Mouse (Mus musculus): Measurements from ENCODE around the gene Gm7697. TPM values are rescaled to one million over a fixed set of nuclear protein-coding genes. Genes with fewer than 3 reads are reported as not detected.

Gm7697 gene
- not detected in 2 replicates for polyA plus RNA-seq (2015; fragmentation: Nextera tagmentation; extraction: Ambion mirVana)

DNA sequence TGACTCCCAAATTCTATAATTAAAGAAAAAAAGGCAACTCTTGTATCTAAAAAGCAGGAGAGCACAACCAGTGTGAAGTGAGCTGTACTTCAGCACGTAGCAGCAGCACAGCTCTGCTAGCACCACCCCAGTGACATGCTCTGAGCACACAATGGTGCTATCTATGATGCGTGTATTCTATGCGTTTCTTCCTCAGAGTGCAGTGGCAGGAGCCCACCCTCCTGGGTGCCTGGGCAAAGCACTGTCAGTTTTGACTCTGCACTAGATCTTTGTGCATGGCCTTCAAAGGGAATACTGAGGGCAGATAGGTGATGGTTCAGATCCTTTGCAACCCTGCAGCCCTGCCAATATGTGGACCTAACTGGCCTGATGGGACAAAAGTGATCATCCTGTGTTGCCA lies at the start of gene Gm7697:
Gm7697 (minus strand) TSS at position 101 of the 400 bp plus-strand sequence.

DNA sequence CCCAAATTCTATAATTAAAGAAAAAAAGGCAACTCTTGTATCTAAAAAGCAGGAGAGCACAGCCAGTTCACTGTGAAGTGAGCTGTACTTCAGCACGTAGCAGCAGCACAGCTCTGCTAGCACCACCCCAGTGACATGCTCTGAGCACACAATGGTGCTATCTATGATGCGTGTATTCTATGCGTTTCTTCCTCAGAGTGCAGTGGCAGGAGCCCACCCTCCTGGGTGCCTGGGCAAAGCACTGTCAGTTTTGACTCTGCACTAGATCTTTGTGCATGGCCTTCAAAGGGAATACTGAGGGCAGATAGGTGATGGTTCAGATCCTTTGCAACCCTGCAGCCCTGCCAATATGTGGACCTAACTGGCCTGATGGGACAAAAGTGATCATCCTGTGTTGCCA lies 69.3 kb downstream of the Gm7697 start, which contains the start of gene Gm9495:
Gm9495 (minus strand) TSS at position 101 of the 400 bp plus-strand sequence.

Other genes starting within 250 kb of the Gm7697 start
- not detected in 2 replicates for gene Gm9495, start 69.4 kb downstream of the Gm7697 start, polyA plus RNA-seq (2015; fragmentation: Nextera tagmentation; extraction: Ambion mirVana)
- gene Zfp868, start 102.6 kb upstream of the Gm7697 start, polyA plus RNA-seq (2015; fragmentation: Nextera tagmentation; extraction: Ambion mirVana), result 20.0 and 22.1 TPM in 2 replicates
- 1.4 and 1.6 TPM in 2 replicates for gene Zfp964, start 131.5 kb upstream of the Gm7697 start, polyA plus RNA-seq (2015; fragmentation: Nextera tagmentation; extraction: Ambion mirVana)
- 14.2 and 15.6 TPM in 2 replicates for gene Zfp869, start 187.7 kb upstream of the Gm7697 start, polyA plus RNA-seq (2015; fragmentation: Nextera tagmentation; extraction: Ambion mirVana)
- 4.6 and 5.6 TPM in 2 replicates for gene Zfp963, start 227.0 kb upstream of the Gm7697 start, polyA plus RNA-seq (2015; fragmentation: Nextera tagmentation; extraction: Ambion mirVana)